Mouse (Mus musculus) MEL (cell line): ENCODE measurements around the gene Ptprz1. TPM values are rescaled to one million over a fixed set of nuclear protein-coding genes. Genes with fewer than 3 reads are reported as not detected.

ENCODE experiments used
- DNase-seq: peaks from one replicate; pipeline ENCODE4 v3.0.0; 2011; ENCODE audit warnings: low read depth, low spot score
- H3K27ac ChIP-seq: 2 replicates; pipeline ENCODE4 v1.5.1; 2012; ENCODE audit warnings: low read depth, mild to moderate bottlenecking, control low read depth, low read length, moderate library complexity; ENCODE audit not compliant: control insufficient read depth
- H3K27me3 ChIP-seq, 2 experiments: fragments of 150-350 bp in 1 of 2; sonication (generic) in 1 of 2; 2 replicates each; pipeline ENCODE4 v1.6.1; 2012; ENCODE audit warnings: low read length in 2 of 2, mild to moderate bottlenecking in 2 of 2, improper control_type of control experiment in 1 of 2, moderate library complexity in 1 of 2; ENCODE audit not compliant: insufficient read depth in 2 of 2, control insufficient read depth in 1 of 2
- H3K36me3 ChIP-seq, 2 experiments: 2 replicates each; pipeline ENCODE4 v1.6.1; 2012 to 2014; ENCODE audit warnings: low read length in 2 of 2, improper control_type of control experiment in 1 of 2, inconsistent platforms in 1 of 2, mild to moderate bottlenecking in 1 of 2; ENCODE audit not compliant: insufficient read depth in 2 of 2, control insufficient read depth in 1 of 2
- H3K4me1 ChIP-seq, 2 experiments: fragments of 150-350 bp in 1 of 2; sonication (generic) in 1 of 2; 2 replicates each; pipeline ENCODE4 v1.6.1; 2012; ENCODE audit warnings: low read length in 2 of 2, improper control_type of control experiment in 1 of 2, mild to moderate bottlenecking in 1 of 2; ENCODE audit not compliant: insufficient read depth in 2 of 2, control insufficient read depth in 1 of 2
- H3K4me3 ChIP-seq, 2 experiments: fragments of 150-350 bp in 1 of 2; sonication (generic) in 1 of 2; 2 replicates each; pipeline ENCODE4 v1.5.1; 2012; ENCODE audit warnings: low read depth in 2 of 2, low read length in 2 of 2, mild to moderate bottlenecking in 2 of 2, moderate library complexity in 2 of 2, control low read depth in 1 of 2, improper control_type of control experiment in 1 of 2; ENCODE audit not compliant: control insufficient read depth in 1 of 2, insufficient read depth in 1 of 2
- H3K79me2 ChIP-seq: 2 replicates; pipeline ENCODE4 v1.6.1; 2012; ENCODE audit warnings: mild to moderate bottlenecking, low read length, moderate library complexity; ENCODE audit not compliant: control insufficient read depth, poor library complexity, insufficient read depth
- H3K9ac ChIP-seq: 2 replicates; pipeline ENCODE4 v1.6.1; 2012; ENCODE audit warnings: low read depth, mild to moderate bottlenecking, control low read depth, low read length, moderate library complexity; ENCODE audit not compliant: control insufficient read depth, poor library complexity, severe bottlenecking
- H3K9me3 ChIP-seq: fragments of 150-350 bp; sonication (generic); replicated peaks from 2 replicates; pipeline ENCODE4 v1.6.1; 2012; ENCODE audit warnings: mild to moderate bottlenecking, low read length, improper control_type of control experiment, moderate library complexity; ENCODE audit not compliant: insufficient read depth
- CHD2 ChIP-seq: IDR thresholded peaks from 2 replicates; pipeline ENCODE4 v1.6.1; 2011; ENCODE audit warnings: low read length, improper control_type of control experiment
- E2F4 ChIP-seq: IDR thresholded peaks from 2 replicates; pipeline ENCODE4 v1.6.1; 2011; ENCODE audit warnings: low read depth, low read length, improper control_type of control experiment, borderline replicate concordance
- EP300 ChIP-seq, 2 experiments: IDR thresholded peaks; 2 replicates each; pipeline ENCODE4 v1.6.1; 2011; ENCODE audit warnings: improper control_type of control experiment in 2 of 2, low read length in 2 of 2, low read depth in 1 of 2, mild to moderate bottlenecking in 1 of 2
- ETS1 ChIP-seq: IDR thresholded peaks from 2 replicates; pipeline ENCODE4 v1.6.1; 2012; ENCODE audit warnings: low read depth, mild to moderate bottlenecking, inconsistent platforms, low read length, improper control_type of control experiment, moderate library complexity
- GATA1 ChIP-seq: IDR thresholded peaks from 2 replicates; pipeline ENCODE4 v1.6.1; 2011; ENCODE audit warnings: low read depth, low read length, improper control_type of control experiment
- KAT2A ChIP-seq: conservative IDR thresholded peaks from 2 replicates; pipeline ENCODE4 v1.6.1; 2012; ENCODE audit warnings: low read depth, low read length, improper control_type of control experiment, inconsistent platforms
- MAFK ChIP-seq: IDR thresholded peaks from 2 replicates; pipeline ENCODE4 v1.6.1; 2011; ENCODE audit warnings: low read depth, mild to moderate bottlenecking, low read length, improper control_type of control experiment, borderline replicate concordance
- MAZ ChIP-seq: IDR thresholded peaks from 2 replicates; pipeline ENCODE4 v1.6.1; 2012; ENCODE audit warnings: low read depth, mild to moderate bottlenecking, inconsistent platforms, low read length, improper control_type of control experiment
- MEF2A ChIP-seq: IDR thresholded peaks from 2 replicates; pipeline ENCODE4 v1.6.1; 2014; ENCODE audit warnings: low read depth, mild to moderate bottlenecking, inconsistent platforms, low read length, improper control_type of control experiment; ENCODE audit not compliant: poor library complexity, insufficient replicate concordance, severe bottlenecking; ENCODE audit errors: extremely low read depth
- MXI1 ChIP-seq: IDR thresholded peaks from 2 replicates; pipeline ENCODE4 v1.6.1; 2011; ENCODE audit warnings: mild to moderate bottlenecking, low read depth, low read length, improper control_type of control experiment
- MYC ChIP-seq: IDR thresholded peaks from 2 replicates; pipeline ENCODE4 v1.6.1; 2011; ENCODE audit warnings: low read depth, mild to moderate bottlenecking, low read length, improper control_type of control experiment, moderate library complexity
- NELFE ChIP-seq: IDR thresholded peaks from 2 replicates; pipeline ENCODE4 v1.6.1; 2011; ENCODE audit warnings: low read depth, low read length, improper control_type of control experiment
- POLR2A ChIP-seq, 2 experiments: IDR thresholded peaks; 2 replicates each; pipeline ENCODE4 v1.6.1; 2011 to 2012; ENCODE audit warnings: low read length in 2 of 2, mild to moderate bottlenecking in 2 of 2, control low read depth in 1 of 2, improper control_type of control experiment in 1 of 2, low read depth in 1 of 2, moderate library complexity in 1 of 2; ENCODE audit not compliant: control insufficient read depth in 1 of 2, insufficient read depth in 1 of 2, poor library complexity in 1 of 2
- RAD21 ChIP-seq: IDR thresholded peaks from 2 replicates; pipeline ENCODE4 v1.6.1; 2011; ENCODE audit warnings: mild to moderate bottlenecking, low read depth, low read length, improper control_type of control experiment
- RCOR1 ChIP-seq: IDR thresholded peaks from 2 replicates; pipeline ENCODE4 v1.6.1; 2012; ENCODE audit warnings: low read depth, mild to moderate bottlenecking, inconsistent platforms, low read length, improper control_type of control experiment
- SIN3A ChIP-seq: IDR thresholded peaks from 2 replicates; pipeline ENCODE4 v1.6.1; 2012; ENCODE audit warnings: low read length, improper control_type of control experiment, inconsistent platforms
- TAL1 ChIP-seq: IDR thresholded peaks from 2 replicates; pipeline ENCODE4 v1.6.1; 2012; ENCODE audit warnings: mild to moderate bottlenecking, inconsistent platforms, low read length, moderate library complexity, mixed read lengths
- TBP ChIP-seq: IDR thresholded peaks from 2 replicates; pipeline ENCODE4 v1.8.0; 2011; ENCODE audit warnings: low read depth, low read length, improper control_type of control experiment
- TCF12 ChIP-seq: IDR thresholded peaks from 2 replicates; pipeline ENCODE4 v1.6.1; 2014; ENCODE audit warnings: low read depth, mild to moderate bottlenecking, inconsistent platforms, low read length, improper control_type of control experiment, moderate library complexity
- UBTF ChIP-seq: IDR thresholded peaks from 2 replicates; pipeline ENCODE4 v1.6.1; 2012; ENCODE audit warnings: low read depth, mild to moderate bottlenecking, inconsistent platforms, low read length, improper control_type of control experiment, moderate library complexity, borderline replicate concordance; ENCODE audit not compliant: insufficient read depth
- USF1 ChIP-seq: IDR thresholded peaks from 2 replicates; pipeline ENCODE4 v1.6.1; 2014; ENCODE audit warnings: low read depth, mild to moderate bottlenecking, inconsistent platforms, low read length, improper control_type of control experiment, moderate library complexity
- USF2 ChIP-seq, 2 experiments: IDR thresholded peaks; 2 replicates each; pipeline ENCODE4 v1.6.1; 2011 to 2012; ENCODE audit warnings: improper control_type of control experiment in 2 of 2, low read length in 2 of 2, borderline replicate concordance in 1 of 2, inconsistent platforms in 1 of 2, low read depth in 1 of 2, mild to moderate bottlenecking in 1 of 2; ENCODE audit not compliant: insufficient read depth in 1 of 2
- ZC3H11A ChIP-seq: IDR thresholded peaks from 2 replicates; pipeline ENCODE4 v1.6.1; 2012; ENCODE audit warnings: low read depth, mild to moderate bottlenecking, inconsistent platforms, low read length, improper control_type of control experiment
- ZMIZ1 ChIP-seq: IDR thresholded peaks from 2 replicates; pipeline ENCODE4 v1.6.1; 2012; ENCODE audit warnings: low read depth, mild to moderate bottlenecking, inconsistent platforms, low read length, improper control_type of control experiment, moderate library complexity
- ZNF384 ChIP-seq: IDR thresholded peaks from 2 replicates; pipeline ENCODE4 v1.6.1; 2012; ENCODE audit warnings: low read depth, mild to moderate bottlenecking, inconsistent platforms, low read length, improper control_type of control experiment
- polyA plus RNA-seq, 2 experiments: library from polyadenylated mRNA; stranded (reverse) in 1 of 2; unstranded in 1 of 2; fragments of >175 nt in 1 of 2; fragments of >200 nt in 1 of 2; gene quantifications; 2 replicates each; pipeline versions ENCODE4 v1.2.1 to v1.2.4; 2012; ENCODE audit warnings: low replicate concordance in 2 of 2, low read depth in 1 of 2; ENCODE audit not compliant: insufficient read length in 2 of 2, insufficient read depth in 1 of 2, missing spikeins in 1 of 2
- total RNA-seq: library from RNA; depleted of rRNA; stranded (reverse); fragments of 300-350 nt; gene quantifications from 2 replicates; pipeline ENCODE4 v1.2.3, GENCODE M21; 2012

Gene Ptprz1
- total and polyA plus RNA-seq, 3 experiments, result not detected

GRCm38 (mm10) chr6:22875614-22876541 lies 576 bp downstream of the Ptprz1 start:
- H3K27ac ChIP-seq, result no peak overlapping the region
- no peaks in the 10 kb centered on the region for H3K36me3 ChIP-seq
- no peaks in the 10 kb centered on the region for H3K27me3 ChIP-seq
- H3K4me1 ChIP-seq, result no peaks in the 10 kb centered on the region
- H3K4me3 ChIP-seq, result no peak overlapping the region
- no peak for TF ChIP-seq MAZ
- TF ChIP-seq MXI1, result no peak
- no peak for TF ChIP-seq ZNF384
- no peak for TF ChIP-seq MAFK
- TF ChIP-seq USF2 (IDR thresholded peaks at IDR 0.05; ENCODE audit: borderline replicate concordance in 1 of 2, insufficient read depth in 1 of 2, low read depth in 1 of 2, low read length in 2 of 2), result no peak
- no peak for TF ChIP-seq USF1
- no peak for TF ChIP-seq MYC
- no peak for TF ChIP-seq NELFE
- no peak for TF ChIP-seq TCF12
- TF ChIP-seq SIN3A, result no peak
- no peak for TF ChIP-seq ETS1
- TF ChIP-seq CHD2, result no peak
- TF ChIP-seq TBP, result no peak
- TF ChIP-seq GATA1, result no peak
- no peak for TF ChIP-seq POLR2A (IDR thresholded peaks at IDR 0.05; ENCODE audit: control insufficient read depth in 1 of 2, insufficient read depth in 1 of 2, low read depth in 1 of 2, low read length in 2 of 2, poor library complexity in 1 of 2)
- H3K79me2 ChIP-seq, result no peaks in the 10 kb centered on the region
- no peak for DNase-seq
- no peaks in the 10 kb centered on the region for H3K9me3 ChIP-seq
- no peak overlapping the region for H3K9ac ChIP-seq

DNA sequence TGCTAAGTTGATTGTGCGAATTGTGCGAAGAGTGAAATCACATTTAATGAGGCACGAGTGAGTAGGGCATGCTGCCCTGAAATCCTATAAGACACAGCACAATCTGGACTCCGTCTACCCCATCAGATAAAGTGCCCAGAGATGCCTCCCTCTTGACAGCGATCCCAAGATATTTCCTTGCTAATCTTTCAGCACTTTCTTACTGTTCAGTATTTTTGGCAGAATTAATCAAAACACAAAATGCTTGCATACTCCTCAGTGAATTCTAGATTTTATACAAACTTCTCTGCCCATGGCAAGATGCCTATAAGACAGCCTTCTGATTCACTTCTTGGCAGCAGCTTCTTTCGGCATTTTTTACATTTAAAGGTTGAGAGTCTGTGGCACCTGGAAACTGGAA lies 12.7 kb downstream of the Ptprz1 start:
- no peak overlapping the region for H3K4me3 ChIP-seq
- no peak for TF ChIP-seq ETS1
- no peak for TF ChIP-seq KAT2A
- TF ChIP-seq ZNF384, result no peak
- TF ChIP-seq ZMIZ1, result no peak
- no peak for TF ChIP-seq MAFK
- no peak for TF ChIP-seq NELFE
- TF ChIP-seq TCF12, result no peak
- no peak for TF ChIP-seq E2F4
- no peak for TF ChIP-seq MYC
- no peak for TF ChIP-seq CHD2
- TF ChIP-seq USF2 (IDR thresholded peaks at IDR 0.05; ENCODE audit: borderline replicate concordance in 1 of 2, insufficient read depth in 1 of 2, low read depth in 1 of 2, low read length in 2 of 2), result no peak
- no peak for TF ChIP-seq MEF2A
- no peak for TF ChIP-seq RAD21
- TF ChIP-seq EP300 (IDR thresholded peaks at IDR 0.05; ENCODE audit: low read depth in 1 of 2, low read length in 2 of 2), result no peak
- no peak for TF ChIP-seq RCOR1
- no peak for TF ChIP-seq TAL1
- no peak for TF ChIP-seq ZC3H11A
- no peak for TF ChIP-seq UBTF
- TF ChIP-seq, all 39 proteins: peak for 0
- H3K27ac ChIP-seq, result no peak overlapping the region
- no peaks in the 10 kb centered on the region for H3K79me2 ChIP-seq
- no peak for DNase-seq
- no peak overlapping the region for H3K9ac ChIP-seq
- no peaks in the 10 kb centered on the region for H3K4me1 ChIP-seq
- no peaks in the 10 kb centered on the region for H3K36me3 ChIP-seq
- H3K27me3 ChIP-seq, result no peaks in the 10 kb centered on the region
- no peaks in the 10 kb centered on the region for H3K9me3 ChIP-seq
